Mouse (Mus musculus) kidney, embryonic 15.5 days (tissue): ENCODE data around the gene Rhcg. TPM values are rescaled to one million over a fixed set of nuclear protein-coding genes. Genes with fewer than 3 reads are reported as not detected.

ENCODE experiments used
- ATAC-seq: fragments of 200-750 bp; cut with Nextera tagmentation; replicated peaks from 2 replicates; pipeline ENCODE4 v1.8.0; 2017; ENCODE audit warnings: moderate TSS enrichment; ENCODE audit not compliant: low FRiP score
- H3K27ac ChIP-seq: fragments of 300-500 bp; sonication (generic); 2 replicates; pipeline ENCODE4 v1.5.1; 2015; ENCODE audit warnings: mild to moderate bottlenecking, inconsistent platforms
- H3K27me3 ChIP-seq: fragments of 300-500 bp; sonication (generic); 2 replicates; pipeline ENCODE4 v1.6.1; 2015; ENCODE audit warnings: inconsistent platforms
- H3K36me3 ChIP-seq: fragments of 300-500 bp; sonication (generic); 2 replicates; pipeline ENCODE4 v1.6.1; 2015; ENCODE audit warnings: inconsistent platforms
- H3K4me1 ChIP-seq: fragments of 300-500 bp; sonication (generic); 2 replicates; pipeline ENCODE4 v1.6.1; 2015; ENCODE audit warnings: inconsistent platforms
- H3K4me2 ChIP-seq: fragments of 300-500 bp; sonication (generic); 2 replicates; pipeline ENCODE4 v1.6.1; 2015; ENCODE audit warnings: moderate library complexity, mild to moderate bottlenecking, inconsistent platforms
- H3K4me3 ChIP-seq: fragments of 300-500 bp; sonication (generic); replicated peaks from 2 replicates; pipeline ENCODE4 v1.5.1; 2015; ENCODE audit warnings: mild to moderate bottlenecking, inconsistent platforms
- H3K9ac ChIP-seq: fragments of 300-500 bp; sonication (generic); 2 replicates; pipeline ENCODE4 v1.6.1; 2015; ENCODE audit warnings: mild to moderate bottlenecking, inconsistent platforms
- H3K9me3 ChIP-seq: fragments of 300-500 bp; sonication (generic); replicated peaks from 2 replicates; pipeline ENCODE4 v1.6.1; 2016; ENCODE audit warnings: inconsistent platforms
- WGBS: fragments of 180-500 bp; shearing (Covaris S2); methylation state at CpG from one replicate; pipeline ENCODE4 v1.1.7; 2015; ENCODE audit warnings: mixed read lengths; 5-methylcytosine and 5-hydroxymethylcytosine counted together
- polyA plus RNA-seq: library from polyadenylated mRNA; unstranded; fragments of >200 nt; fragmentation: Nextera tagmentation; extraction: Ambion mirVana; gene quantifications from 2 replicates; pipeline ENCODE4 v1.2.1, GENCODE M21; 2015

The Rhcg gene
- polyA plus RNA-seq, 1 experiment from 2014 or later = 29.9 TPM

DNA sequence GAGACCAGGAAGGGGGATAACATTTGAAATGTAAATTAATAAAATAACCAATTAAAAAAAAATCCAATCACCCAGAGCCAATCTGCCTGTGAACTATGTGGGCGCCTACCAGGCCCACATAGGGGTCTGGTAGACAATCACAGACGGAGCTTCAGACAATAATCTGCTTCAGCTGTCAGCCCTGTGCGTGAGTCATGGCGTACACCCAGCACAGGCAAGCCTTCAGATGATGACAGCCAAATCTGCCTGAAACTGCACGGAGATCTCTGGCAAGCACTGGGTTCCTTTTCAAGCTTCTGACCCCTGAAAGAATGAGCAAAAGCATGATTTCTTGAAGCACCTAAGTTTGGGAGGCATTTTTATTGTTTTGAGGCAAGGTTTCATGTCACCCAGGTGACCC is 8.7 kb upstream of the Rhcg start:
- no peak for ATAC-seq
- H3K36me3 ChIP-seq = no peaks in the 10 kb centered on the region
- no peaks in the 10 kb centered on the region for H3K27me3 ChIP-seq
- WGBS = 85% methylated on average over 5 of the region's 5 CpGs
- H3K4me1 ChIP-seq = 0 out of 2 replicates have a peak, but pooled peaks cover 2% of the 10 kb centered on the region
- H3K9ac ChIP-seq = no peak overlapping the region
- no peak overlapping the region for H3K4me3 ChIP-seq
- H3K4me2 ChIP-seq = no peak overlapping the region
- no peak overlapping the region for H3K27ac ChIP-seq
- no peaks in the 10 kb centered on the region for H3K9me3 ChIP-seq

- Histone ChIP-seq H3K4me1 (no peaks in the 10 kb centered on the region), H3K9ac (no peak overlapping the region), H3K36me3 (no peaks in the 10 kb centered on the region), H3K9me3 (no peaks in the 10 kb centered on the region), H3K27me3 (peaks cover 17% of the 10 kb centered on the region), H3K27ac (no peak overlapping the region), H3K4me3 (no peak overlapping the region), H3K4me2 (no peak overlapping the region)
- 57% methylated on average over 8 of the region's 8 CpGs for WGBS
- no peak for ATAC-seq
Measured at GRCm38 (mm10) chr7:79623086-79623485, 5.6 kb upstream of the Rhcg start.

DNA sequence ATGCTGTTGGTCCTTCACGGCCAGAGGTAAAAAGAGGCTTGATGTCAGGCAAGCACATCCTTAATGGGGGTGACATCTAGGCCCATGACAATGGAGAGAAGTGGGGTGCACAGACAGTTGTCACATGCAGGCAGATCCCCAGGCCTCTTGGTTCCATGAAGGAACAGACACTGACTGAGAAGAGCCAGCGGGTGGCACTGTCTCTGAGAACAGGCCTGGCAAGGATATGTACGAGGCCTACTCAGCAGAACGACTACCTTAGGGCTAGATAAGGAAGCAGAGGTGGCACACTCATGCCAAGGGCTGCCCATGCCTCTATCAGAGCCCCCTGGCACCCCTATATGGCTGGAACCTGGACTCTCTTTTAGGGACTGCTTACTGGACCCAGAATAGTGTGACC is 2.0 kb upstream of the Rhcg start:
- no peak overlapping the region for H3K27ac ChIP-seq
- H3K27me3 ChIP-seq = peaks cover 53% of the 10 kb centered on the region
- peaks cover 9% of the 10 kb centered on the region; the same call in 1 of the 2 replicates for H3K4me1 ChIP-seq
- H3K9me3 ChIP-seq = no peaks in the 10 kb centered on the region
- no peaks in the 10 kb centered on the region for H3K36me3 ChIP-seq
- H3K4me2 ChIP-seq = no peak overlapping the region
- H3K4me3 ChIP-seq = no peak overlapping the region
- no peak for ATAC-seq
- no peak overlapping the region for H3K9ac ChIP-seq
- WGBS = 68% methylated on average over 4 of the region's 4 CpGs

DNA sequence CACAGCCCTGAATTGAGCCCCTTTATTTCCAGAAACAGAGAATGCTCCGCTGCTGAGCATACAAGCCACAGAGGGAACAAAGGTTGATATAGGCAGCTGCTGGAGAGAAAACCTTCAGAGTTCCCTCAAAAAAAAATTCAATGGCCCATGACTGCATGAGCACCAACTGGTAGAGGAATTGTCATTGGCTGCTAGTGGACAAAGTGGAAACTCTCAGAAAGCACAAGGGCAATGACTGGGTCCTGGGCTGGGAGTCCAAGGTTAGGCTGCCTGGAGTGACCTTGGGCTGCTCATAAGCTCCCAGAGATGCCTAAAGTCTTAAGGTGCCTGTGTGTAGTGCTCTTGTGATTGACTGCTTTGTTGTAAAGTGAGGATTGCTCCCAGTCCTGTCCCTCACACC is 1.5 kb downstream of the Rhcg start:
- no peak for ATAC-seq
- H3K4me3 ChIP-seq = peak overlapping the region; percentile 35; the same call in 1 of the 2 replicates
- H3K4me2 ChIP-seq = 0 out of 2 replicates have a peak overlapping the region, but pooled peaks have one; percentile 58
- peaks cover 13% of the 10 kb centered on the region; the same call in 1 of the 2 replicates for H3K4me1 ChIP-seq
- H3K36me3 ChIP-seq = no peaks in the 10 kb centered on the region
- 84% methylated on average over 1 of the region's 1 CpGs for WGBS
- no peak overlapping the region for H3K9ac ChIP-seq
- no peak overlapping the region for H3K27ac ChIP-seq
- peaks cover 81% of the 10 kb centered on the region for H3K27me3 ChIP-seq
- H3K9me3 ChIP-seq = no peaks in the 10 kb centered on the region

- no peak overlapping the region for H3K4me2 ChIP-seq
- WGBS = 61% methylated on average over 4 of the region's 4 CpGs
- H3K9ac ChIP-seq = no peak overlapping the region
Measured at GRCm38 (mm10) chr7:79615008-79615407, 2.4 kb downstream of the Rhcg start.

DNA sequence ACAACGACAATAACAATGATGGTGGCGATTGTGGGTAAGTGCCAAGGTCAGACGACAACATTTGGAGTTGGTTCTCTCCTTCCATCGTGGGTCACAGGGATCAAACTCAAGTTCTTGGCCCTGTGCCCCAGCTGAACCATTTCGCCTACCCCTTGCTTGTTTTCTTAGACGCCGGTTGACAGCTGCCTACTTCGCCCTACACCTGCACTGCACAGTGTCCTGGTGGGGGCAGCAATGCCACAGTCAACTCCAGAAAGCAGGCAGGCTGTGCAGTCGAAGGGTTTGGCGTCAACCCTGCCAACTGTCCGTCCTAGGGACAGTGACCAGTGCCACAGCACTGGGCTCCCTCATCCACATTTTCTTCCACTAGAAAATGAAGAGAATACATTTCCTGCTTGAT is 4.1 kb downstream of the Rhcg start:
- Histone ChIP-seq H3K27me3 (peaks cover 77% of the 10 kb centered on the region), H3K9me3 (no peaks in the 10 kb centered on the region), H3K27ac (no peak overlapping the region), H3K9ac (no peak overlapping the region), H3K4me1 (peaks cover 13% of the 10 kb centered on the region; the same call in 1 of the 2 replicates), H3K4me2 (peak overlapping the region; percentile 16; the same call in 1 of the 2 replicates), H3K36me3 (no peaks in the 10 kb centered on the region), H3K4me3 (no peak overlapping the region)
- WGBS = 58% methylated on average over 11 of the region's 11 CpGs
- no peak for ATAC-seq

More at GRCm38 (mm10) chr7:79615008-79615407, 2.4 kb downstream of the Rhcg start:
- ATAC-seq = no peak
- H3K36me3 ChIP-seq = no peaks in the 10 kb centered on the region
- peaks cover 83% of the 10 kb centered on the region for H3K27me3 ChIP-seq
- H3K4me3 ChIP-seq = no peak overlapping the region
- peaks cover 13% of the 10 kb centered on the region; the same call in 1 of the 2 replicates for H3K4me1 ChIP-seq
- H3K9me3 ChIP-seq = no peaks in the 10 kb centered on the region
- no peak overlapping the region for H3K27ac ChIP-seq

DNA sequence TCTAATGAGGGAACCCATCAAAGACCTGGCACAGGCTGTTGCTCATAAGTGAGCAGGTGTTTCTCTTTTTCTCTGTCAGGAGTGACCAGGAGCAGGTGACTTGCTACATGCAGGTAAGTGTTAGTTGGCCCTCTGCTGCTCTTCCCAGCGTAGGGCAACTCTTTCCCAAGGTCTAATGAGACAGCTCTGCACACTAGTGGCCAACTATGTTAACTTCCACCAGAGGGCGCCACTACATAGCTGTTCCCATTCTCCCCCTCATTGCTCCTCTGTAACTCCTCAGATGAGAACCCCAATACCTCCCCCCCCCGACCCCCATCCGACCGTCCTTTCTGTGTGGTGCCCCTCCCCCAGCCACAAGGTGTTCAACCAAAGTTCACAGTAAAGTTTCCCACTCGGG is 4.7 kb downstream of the Rhcg start:
- 10% methylated on average over 6 of the region's 6 CpGs for WGBS
- ATAC-seq = 0 out of 2 replicates have a peak, but pooled peaks have one; percentile 44

DNA sequence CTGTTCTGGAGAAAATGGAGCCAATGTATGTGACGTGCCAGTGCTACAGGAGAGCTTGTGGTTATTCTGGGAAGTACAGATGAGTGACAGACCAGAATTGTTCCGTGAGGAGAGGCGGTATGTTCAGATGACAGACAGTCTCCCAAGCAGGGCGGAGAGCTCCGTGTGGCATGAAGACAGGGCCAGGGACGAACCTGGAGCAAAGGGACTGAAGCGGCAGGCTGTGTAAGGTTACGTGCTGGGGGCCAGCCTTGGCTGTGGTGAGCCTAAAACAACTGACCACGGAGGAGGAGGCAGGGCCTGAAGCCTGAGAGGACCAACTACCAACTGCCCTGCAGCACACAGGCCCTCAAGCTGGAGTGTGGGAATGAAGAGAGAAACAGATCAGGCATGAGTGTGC is 5.6 kb downstream of the Rhcg start:
- ATAC-seq = no peak
- Histone ChIP-seq H3K36me3 (no peaks in the 10 kb centered on the region), H3K27me3 (peaks cover 77% of the 10 kb centered on the region), H3K9me3 (no peaks in the 10 kb centered on the region), H3K4me3 (no peak overlapping the region), H3K4me2 (no peak overlapping the region), H3K27ac (no peak overlapping the region), H3K9ac (no peak overlapping the region), H3K4me1 (peaks cover 13% of the 10 kb centered on the region; the same call in 1 of the 2 replicates)
- WGBS = 72% methylated on average over 9 of the region's 9 CpGs

More for the DNA sequence above, 4.7 kb downstream of the Rhcg start:
- Histone ChIP-seq H3K27ac (no peak overlapping the region), H3K4me2 (0 out of 2 replicates have a peak overlapping the region, but pooled peaks have one; percentile 16), H3K4me1 (peaks cover 13% of the 10 kb centered on the region; the same call in 1 of the 2 replicates), H3K9me3 (no peaks in the 10 kb centered on the region), H3K4me3 (no peak overlapping the region), H3K36me3 (no peaks in the 10 kb centered on the region), H3K9ac (no peak overlapping the region), H3K27me3 (peaks cover 77% of the 10 kb centered on the region)

DNA sequence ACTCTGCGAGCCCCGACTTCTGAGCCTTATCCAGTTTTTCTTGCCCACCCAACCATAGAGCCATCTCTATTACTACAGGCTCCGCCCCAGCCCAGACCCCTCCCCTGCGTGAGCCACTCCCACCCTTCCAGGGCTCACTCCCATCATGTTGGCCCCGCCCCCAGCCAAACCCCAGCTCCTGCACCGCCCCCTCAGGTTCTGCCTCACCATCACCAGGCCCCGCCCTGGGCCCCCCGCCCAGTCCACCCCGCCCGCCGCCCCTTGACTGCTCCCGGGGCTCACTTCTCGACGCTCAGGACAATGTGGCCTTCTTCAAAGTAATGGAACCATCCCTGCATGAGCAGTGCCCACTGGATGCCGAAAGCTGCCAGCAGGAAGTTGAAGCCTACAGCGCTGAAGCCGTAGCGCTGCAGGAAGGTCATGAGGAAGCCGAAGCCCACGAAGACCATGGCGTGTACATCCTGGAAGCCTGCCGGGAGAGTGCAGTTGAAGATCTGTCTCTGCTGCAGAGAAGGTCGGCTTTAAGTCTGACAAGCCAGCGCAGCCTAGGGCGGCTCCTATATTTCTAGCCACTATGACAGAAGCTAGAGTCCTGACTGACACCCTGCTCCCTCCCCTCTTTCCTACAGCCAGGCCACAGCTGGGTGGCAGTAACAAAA is 10.1 kb downstream of the Rhcg start:
- peak overlapping the region; percentile 77 for H3K4me2 ChIP-seq
- peaks cover 78% of the 10 kb centered on the region for H3K27me3 ChIP-seq
- ATAC-seq = peak; percentile 78
- peaks cover 12% of the 10 kb centered on the region; the same call in 1 of the 2 replicates for H3K4me1 ChIP-seq
- H3K9me3 ChIP-seq = no peaks in the 10 kb centered on the region
- H3K9ac ChIP-seq = no peak overlapping the region
- no peak overlapping the region for H3K27ac ChIP-seq
- WGBS = 3% methylated on average over 25 of the region's 25 CpGs
- H3K36me3 ChIP-seq = no peaks in the 10 kb centered on the region
- peak overlapping the region; percentile 40 for H3K4me3 ChIP-seq

- Histone ChIP-seq H3K4me2 (peak overlapping the region; percentile 77), H3K9me3 (no peaks in the 10 kb centered on the region), H3K27ac (no peak overlapping the region), H3K4me1 (peaks cover 12% of the 10 kb centered on the region; the same call in 1 of the 2 replicates), H3K9ac (no peak overlapping the region), H3K36me3 (no peaks in the 10 kb centered on the region), H3K27me3 (peaks cover 77% of the 10 kb centered on the region), H3K4me3 (0 out of 2 replicates have a peak overlapping the region, but pooled peaks have one; percentile 40)
- ATAC-seq = peak; percentile 18; the same call in 1 of the 2 replicates
- WGBS = 35% methylated on average over 3 of the region's 3 CpGs
Measured at GRCm38 (mm10) chr7:79606766-79607165, 10.7 kb downstream of the Rhcg start.

GRCm38 (mm10) chr7:79602006-79602405 is 15.5 kb downstream of the Rhcg start:
- H3K9ac ChIP-seq = no peak overlapping the region
- no peak overlapping the region for H3K4me2 ChIP-seq
- peaks cover 94% of the 10 kb centered on the region for H3K27me3 ChIP-seq
- 59% methylated on average over 8 of the region's 8 CpGs for WGBS
- no peaks in the 10 kb centered on the region for H3K36me3 ChIP-seq
- no peak overlapping the region for H3K4me3 ChIP-seq
- H3K27ac ChIP-seq = no peak overlapping the region
- peaks cover 4% of the 10 kb centered on the region; the same call in 1 of the 2 replicates for H3K4me1 ChIP-seq
- ATAC-seq = no peak
- H3K9me3 ChIP-seq = no peaks in the 10 kb centered on the region

DNA sequence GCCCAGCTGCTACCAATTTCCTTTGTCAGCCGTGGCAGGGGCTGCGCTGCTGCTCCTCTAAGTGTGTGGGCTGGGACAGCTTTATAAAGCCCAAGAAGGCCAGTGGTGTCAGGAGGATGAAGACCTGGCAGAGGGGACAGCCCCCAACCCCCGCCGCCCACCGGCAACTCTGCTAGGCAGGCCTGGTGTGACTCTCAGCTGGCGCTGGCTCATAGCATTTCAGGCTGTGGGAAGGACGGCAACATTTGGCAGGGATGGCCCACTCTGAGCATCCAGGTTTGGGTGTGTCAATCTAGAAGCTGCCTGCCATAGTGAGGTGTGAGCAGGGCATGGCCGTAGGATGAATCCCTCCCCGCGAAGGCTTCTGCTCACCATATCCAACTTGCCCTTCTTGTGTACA is 17.3 kb downstream of the Rhcg start:
- WGBS = 73% methylated on average over 10 of the region's 10 CpGs
- H3K9me3 ChIP-seq = no peaks in the 10 kb centered on the region
- H3K4me2 ChIP-seq = no peak overlapping the region
- no peaks in the 10 kb centered on the region for H3K4me1 ChIP-seq
- H3K36me3 ChIP-seq = no peaks in the 10 kb centered on the region
- H3K9ac ChIP-seq = no peak overlapping the region
- peaks cover 90% of the 10 kb centered on the region for H3K27me3 ChIP-seq
- H3K4me3 ChIP-seq = no peak overlapping the region
- no peak overlapping the region for H3K27ac ChIP-seq
- ATAC-seq = no peak
